Mouse (Mus musculus) intestine, embryonic 14.5 days (tissue): ENCODE results near the gene Creb5. TPM values are rescaled to one million over a fixed set of nuclear protein-coding genes. Genes with fewer than 3 reads are reported as not detected.
A peak's percentile ranks its signal among the peaks of the same experiment; 100 is the strongest.

ENCODE experiments used
- ATAC-seq: fragments of 200-750 bp; cut with Nextera tagmentation; replicated peaks from 2 replicates; pipeline ENCODE4 v1.8.0; 2017; ENCODE audit warnings: low read depth, moderate number of reproducible peaks, moderate TSS enrichment, moderate library complexity; ENCODE audit not compliant: low FRiP score, low TSS enrichment
- DNase-seq: peaks from one replicate; pipeline ENCODE4 v3.0.0-alpha.2; 2018; ENCODE audit warnings: low spot score
- H3K27ac ChIP-seq: fragments of 300-500 bp; sonication (generic); 2 replicates; pipeline ENCODE4 v1.5.1; 2014; ENCODE audit warnings: low read depth, mild to moderate bottlenecking, control low read depth
- H3K27me3 ChIP-seq: fragments of 300-500 bp; sonication (generic); replicated peaks from 2 replicates; pipeline ENCODE4 v1.6.1; 2014; ENCODE audit warnings: low read length, control low read depth; ENCODE audit not compliant: control insufficient read depth, insufficient read depth
- H3K36me3 ChIP-seq: fragments of 300-500 bp; sonication (generic); 2 replicates; pipeline ENCODE4 v1.6.1; 2014; ENCODE audit warnings: low read length, control low read depth; ENCODE audit not compliant: control insufficient read depth, insufficient read depth
- H3K4me1 ChIP-seq: fragments of 300-500 bp; sonication (generic); replicated peaks from 2 replicates; pipeline ENCODE4 v1.6.1; 2014; ENCODE audit warnings: low read length, control low read depth, mixed read lengths; ENCODE audit not compliant: control insufficient read depth, insufficient read depth
- H3K4me2 ChIP-seq: fragments of 300-500 bp; sonication (generic); 2 replicates; pipeline ENCODE4 v1.6.1; 2014; ENCODE audit warnings: low read length
- H3K4me3 ChIP-seq: fragments of 300-500 bp; sonication (generic); 2 replicates; pipeline ENCODE4 v1.5.1; 2014; ENCODE audit warnings: low read depth, low read length, control low read depth, mixed read lengths
- H3K9ac ChIP-seq: fragments of 300-500 bp; sonication (generic); 2 replicates; pipeline ENCODE4 v1.6.1; 2014; ENCODE audit warnings: mild to moderate bottlenecking, low read length
- H3K9me3 ChIP-seq: fragments of 300-500 bp; sonication (generic); 2 replicates; pipeline ENCODE4 v1.6.1; 2016; ENCODE audit warnings: low read length, control low read depth; ENCODE audit not compliant: control insufficient read depth
- WGBS: fragments of 180-500 bp; shearing (Covaris S2); extraction: QIAGEN DNeasy Blood & Tissue Kit; methylation state at CpG from one replicate; pipeline ENCODE4 v1.1.7; 2014; 5-methylcytosine and 5-hydroxymethylcytosine counted together
- polyA plus RNA-seq: library from polyadenylated mRNA; unstranded; fragments of >200 nt; fragmentation: Nextera tagmentation; extraction: Ambion mirVana; gene quantifications from 2 replicates; pipeline ENCODE4 v1.2.1, GENCODE M21; 2014

Creb5 gene
- polyA plus RNA-seq, 1 experiment from 2014 or later = 5.3 TPM

DNA sequence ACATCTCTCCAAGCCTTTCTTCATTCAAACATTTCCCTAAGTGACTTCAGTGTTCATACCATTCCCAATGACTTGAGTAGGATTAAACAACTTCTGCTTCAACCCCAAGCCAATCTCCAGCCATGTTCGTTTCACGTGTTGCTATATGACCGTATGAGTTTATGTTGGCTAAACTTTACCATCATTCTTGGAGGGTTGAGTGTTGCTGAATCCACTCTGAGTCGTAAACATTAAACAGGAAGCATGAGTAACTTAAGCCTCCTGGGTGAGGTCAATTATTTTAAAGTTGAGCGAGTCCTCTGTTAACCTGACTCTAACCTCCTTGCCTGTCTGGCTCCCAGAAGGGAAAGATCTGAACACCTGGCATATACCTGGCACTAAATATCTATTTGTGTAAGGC is 334.2 kb downstream of the Creb5 start:
- Histone ChIP-seq H3K27me3 (no peaks in the 10 kb centered on the region), H3K4me3 (no peak overlapping the region), H3K27ac (no peak overlapping the region), H3K4me2 (no peak overlapping the region), H3K9me3 (no peaks in the 10 kb centered on the region), H3K36me3 (no peaks in the 10 kb centered on the region), H3K9ac (no peak overlapping the region), H3K4me1 (no peaks in the 10 kb centered on the region)
- 54% methylated on average over 5 of the region's 5 CpGs for WGBS
- DNase-seq = no peak
- ATAC-seq = no peak

DNA sequence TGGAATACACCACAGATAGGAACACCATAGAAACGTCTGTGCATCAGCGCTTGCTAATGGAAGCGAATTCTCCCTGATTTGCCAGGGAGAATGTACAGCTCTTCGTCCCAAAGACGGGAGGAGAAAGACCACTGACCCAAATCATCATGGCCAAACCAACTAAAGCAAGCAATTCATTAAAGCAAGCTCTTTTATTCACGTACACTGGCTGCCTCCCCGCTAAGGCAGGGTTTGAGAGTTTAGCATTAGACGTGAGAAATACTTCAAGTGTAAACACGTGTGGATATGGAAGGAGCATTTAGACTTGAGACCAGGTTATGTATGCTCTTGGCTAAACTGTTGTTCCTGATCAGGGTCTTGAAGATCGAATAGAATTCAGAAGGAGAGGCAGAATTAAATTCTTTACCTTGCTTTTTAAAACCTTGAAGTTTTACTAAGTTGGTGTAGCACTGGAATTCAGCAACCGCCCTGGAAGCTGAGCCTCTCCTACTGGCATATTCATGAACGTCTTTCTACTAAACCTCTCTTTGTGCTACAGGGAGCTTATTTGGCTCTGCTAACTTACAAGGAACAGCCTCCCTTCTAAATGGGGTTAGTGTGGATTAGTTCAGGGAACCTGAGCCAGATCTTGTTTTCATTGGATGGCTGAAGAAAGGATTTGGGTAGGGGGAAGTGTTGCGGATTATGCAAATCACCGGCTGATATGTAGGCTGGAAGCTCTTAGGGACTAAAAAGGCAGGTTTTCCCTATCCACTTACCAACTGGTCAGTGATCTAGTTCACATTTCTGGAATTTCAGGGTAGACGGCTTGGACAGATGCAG is 337.6 kb downstream of the Creb5 start:
- DNase-seq (no peak), ATAC-seq (no peak)
- H3K9ac ChIP-seq = no peak overlapping the region
- H3K36me3 ChIP-seq = no peaks in the 10 kb centered on the region
- H3K4me2 ChIP-seq = no peak overlapping the region
- H3K27ac ChIP-seq = no peak overlapping the region
- no peaks in the 10 kb centered on the region for H3K9me3 ChIP-seq
- H3K4me1 ChIP-seq = no peaks in the 10 kb centered on the region
- WGBS = 63% methylated on average over 15 of the region's 15 CpGs
- no peak overlapping the region for H3K4me3 ChIP-seq
- no peaks in the 10 kb centered on the region for H3K27me3 ChIP-seq

DNA sequence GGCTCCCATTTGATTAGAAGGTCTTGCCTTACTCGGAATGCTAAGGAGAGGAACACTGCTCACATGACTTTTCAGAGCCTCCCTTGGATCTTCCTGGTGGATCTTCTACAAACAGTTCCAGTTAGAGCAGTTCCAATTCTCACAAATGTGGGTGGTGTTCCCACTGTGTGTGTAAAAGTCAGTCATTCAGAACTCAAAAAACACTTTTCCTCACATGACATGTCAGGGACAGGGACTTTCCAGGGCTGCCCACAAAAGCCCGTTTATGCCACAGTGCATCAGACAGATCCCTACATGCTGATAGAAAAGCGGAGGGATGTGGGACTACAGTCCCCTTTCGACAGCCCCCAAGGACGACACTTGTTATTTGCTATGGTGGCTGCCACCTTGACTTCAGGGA is 339.0 kb downstream of the Creb5 start:
- no peak overlapping the region for H3K4me3 ChIP-seq
- WGBS = 87% methylated on average over 5 of the region's 5 CpGs
- ATAC-seq (no peak), DNase-seq (no peak)
- no peaks in the 10 kb centered on the region for H3K27me3 ChIP-seq
- no peaks in the 10 kb centered on the region for H3K36me3 ChIP-seq
- H3K4me1 ChIP-seq = no peaks in the 10 kb centered on the region
- H3K9ac ChIP-seq = no peak overlapping the region
- H3K9me3 ChIP-seq = no peaks in the 10 kb centered on the region
- H3K4me2 ChIP-seq = no peak overlapping the region
- H3K27ac ChIP-seq = no peak overlapping the region

DNA sequence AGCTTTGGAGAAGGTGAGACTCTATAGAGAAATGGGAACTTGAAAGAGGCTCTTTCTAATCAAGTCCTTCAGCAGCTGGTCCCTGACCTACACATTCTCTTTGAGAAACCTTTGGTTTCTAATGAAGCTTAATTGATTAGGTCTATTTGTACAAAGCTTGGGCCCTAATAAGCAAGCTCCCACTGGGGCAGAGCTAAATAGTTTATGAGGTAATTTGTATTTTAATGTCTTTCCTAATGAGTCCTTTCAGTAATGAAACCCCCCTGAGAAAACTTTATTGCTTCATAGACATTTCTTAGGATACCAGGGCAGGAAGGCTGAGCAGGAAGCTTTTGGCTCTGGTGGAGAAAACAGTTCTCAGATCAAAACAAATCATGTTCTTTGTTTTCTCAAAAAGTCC is 341.6 kb downstream of the Creb5 start:
- Histone ChIP-seq H3K27ac (no peak overlapping the region), H3K9me3 (no peaks in the 10 kb centered on the region), H3K4me2 (no peak overlapping the region), H3K36me3 (no peaks in the 10 kb centered on the region), H3K4me3 (no peak overlapping the region), H3K27me3 (no peaks in the 10 kb centered on the region), H3K4me1 (no peaks in the 10 kb centered on the region), H3K9ac (no peak overlapping the region)
- DNase-seq (no peak), ATAC-seq (no peak)

DNA sequence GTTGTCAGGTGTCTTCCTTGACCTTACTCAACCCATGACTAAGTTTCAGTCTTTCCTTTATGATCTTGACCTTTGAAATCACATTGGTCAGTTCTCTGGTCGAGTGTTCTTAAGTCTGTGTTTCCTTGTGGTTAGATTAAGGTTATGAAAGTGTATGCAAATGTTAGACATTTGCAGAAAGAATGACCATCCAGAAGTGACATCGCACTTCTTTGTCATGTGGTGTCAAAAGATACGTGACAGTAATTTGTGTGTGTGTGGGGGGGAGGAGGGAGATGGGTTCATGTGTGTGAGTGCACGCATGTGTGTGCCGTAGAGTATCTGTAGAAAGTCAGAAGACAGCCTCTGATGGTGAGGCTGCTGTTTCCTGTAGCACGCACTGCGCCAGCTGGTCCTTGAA is 348.4 kb downstream of the Creb5 start:
- Histone ChIP-seq H3K27ac (no peak overlapping the region), H3K4me3 (no peak overlapping the region), H3K4me1 (no peaks in the 10 kb centered on the region), H3K27me3 (no peaks in the 10 kb centered on the region), H3K9ac (no peak overlapping the region), H3K36me3 (no peaks in the 10 kb centered on the region), H3K9me3 (no peaks in the 10 kb centered on the region), H3K4me2 (no peak overlapping the region)
- no peak for ATAC-seq
- DNase-seq = peak; percentile 3
- 89% methylated on average over 7 of the region's 7 CpGs for WGBS

DNA sequence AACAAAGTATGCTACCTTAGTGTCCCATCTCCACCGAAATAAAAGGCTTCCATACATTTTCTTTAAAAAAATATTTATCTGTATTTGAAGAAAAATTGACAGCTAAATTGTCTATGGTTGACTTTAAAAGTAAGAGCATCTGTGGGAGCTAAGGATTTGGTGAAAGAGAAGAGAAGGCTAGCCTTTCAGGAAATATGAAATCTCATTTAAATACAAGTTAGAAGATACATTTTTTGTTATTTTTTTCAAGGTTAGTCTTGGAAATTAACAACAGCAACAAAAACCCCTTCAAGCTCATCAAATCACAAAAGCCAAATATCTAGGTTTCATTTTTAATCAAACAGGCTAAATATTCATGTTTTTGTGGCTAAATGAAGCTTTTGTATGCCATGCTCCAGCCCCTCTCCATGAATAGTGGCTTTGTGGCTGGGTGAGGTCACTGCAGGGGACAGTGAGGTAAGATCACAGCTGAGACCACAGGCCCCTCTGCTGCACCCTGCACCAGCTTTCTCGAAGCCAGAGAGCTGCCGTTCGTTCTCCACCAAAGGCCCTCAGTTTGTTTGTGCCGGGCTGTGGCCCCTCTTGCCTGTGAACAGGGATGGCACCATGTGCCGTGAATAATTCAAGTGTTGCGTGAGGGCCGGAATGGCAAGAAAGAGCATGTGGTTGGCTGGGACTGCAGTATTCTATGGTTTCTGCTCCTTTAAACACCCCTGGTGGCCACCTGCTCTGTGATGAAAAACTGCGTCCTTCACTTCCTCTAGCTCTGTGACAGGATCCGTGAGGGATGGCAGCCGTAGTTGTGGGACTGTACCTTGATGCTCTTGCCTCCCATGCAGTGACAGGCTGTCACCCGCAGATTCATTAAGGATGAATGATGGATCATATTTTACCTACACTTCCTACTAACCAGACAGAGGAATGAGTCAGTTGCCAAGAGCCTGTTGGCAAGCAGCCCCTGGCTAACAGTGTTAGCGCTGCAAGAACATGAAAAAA is 350.6 kb downstream of the Creb5 start:
- H3K4me1 ChIP-seq = no peaks in the 10 kb centered on the region
- no peak overlapping the region for H3K4me3 ChIP-seq
- H3K27me3 ChIP-seq = no peaks in the 10 kb centered on the region
- H3K36me3 ChIP-seq = no peaks in the 10 kb centered on the region
- no peak overlapping the region for H3K4me2 ChIP-seq
- 68% methylated on average over 13 of the region's 13 CpGs for WGBS
- no peak overlapping the region for H3K9ac ChIP-seq
- no peaks in the 10 kb centered on the region for H3K9me3 ChIP-seq
- no peak for DNase-seq
- no peak for ATAC-seq
- H3K27ac ChIP-seq = no peak overlapping the region

DNA sequence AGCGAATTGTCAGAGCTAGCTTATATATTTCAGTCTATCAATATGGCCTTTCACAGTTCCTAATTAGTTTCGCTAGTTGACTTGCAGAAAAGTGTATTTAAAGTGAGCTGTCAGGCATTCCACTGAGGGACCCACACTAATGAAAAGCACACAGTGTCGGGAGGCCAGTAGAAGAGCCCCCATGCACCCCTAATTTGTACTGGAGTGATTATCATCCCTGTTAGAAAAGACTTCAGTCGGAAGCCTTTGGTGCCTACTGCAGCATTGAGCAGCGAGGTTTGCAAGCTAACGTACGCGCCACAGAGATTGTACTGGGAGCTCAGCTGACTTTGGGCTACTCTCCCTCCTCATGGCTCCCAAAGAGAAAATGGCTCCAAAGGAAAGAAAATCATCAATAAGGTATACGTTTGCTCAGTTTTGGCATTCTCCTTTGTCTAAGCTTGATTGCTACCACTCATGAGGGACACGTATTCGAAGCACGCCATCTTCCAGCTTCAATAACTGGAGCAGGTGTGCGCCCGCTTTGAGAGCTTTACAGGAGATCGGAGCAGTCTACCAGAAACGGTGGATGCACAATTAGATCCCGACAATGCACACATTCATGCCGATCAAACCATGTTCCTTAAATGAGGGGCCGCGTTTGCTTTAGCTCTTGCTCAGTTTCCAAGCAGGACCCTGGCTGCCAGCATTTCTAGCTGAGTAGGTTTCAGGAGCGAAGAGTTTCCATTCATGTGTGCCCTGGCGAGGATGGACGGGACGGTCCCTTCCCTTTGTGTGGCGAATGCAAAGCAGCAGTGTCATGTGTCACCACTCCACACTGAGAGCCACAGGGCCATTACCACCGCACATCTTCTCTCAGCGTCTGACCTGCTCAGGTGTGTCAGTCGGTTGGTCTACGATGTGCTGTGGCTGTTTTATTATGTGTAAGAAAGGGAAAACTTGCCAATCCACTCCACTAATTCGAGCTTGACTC is 354.8 kb downstream of the Creb5 start:
- ATAC-seq (no peak), DNase-seq (no peak)
- Histone ChIP-seq H3K9me3 (no peaks in the 10 kb centered on the region), H3K9ac (no peak overlapping the region), H3K4me1 (no peaks in the 10 kb centered on the region), H3K4me3 (no peak overlapping the region), H3K36me3 (no peaks in the 10 kb centered on the region), H3K27me3 (no peaks in the 10 kb centered on the region), H3K4me2 (no peak overlapping the region), H3K27ac (no peak overlapping the region)
- 92% methylated on average over 30 of the region's 30 CpGs for WGBS

DNA sequence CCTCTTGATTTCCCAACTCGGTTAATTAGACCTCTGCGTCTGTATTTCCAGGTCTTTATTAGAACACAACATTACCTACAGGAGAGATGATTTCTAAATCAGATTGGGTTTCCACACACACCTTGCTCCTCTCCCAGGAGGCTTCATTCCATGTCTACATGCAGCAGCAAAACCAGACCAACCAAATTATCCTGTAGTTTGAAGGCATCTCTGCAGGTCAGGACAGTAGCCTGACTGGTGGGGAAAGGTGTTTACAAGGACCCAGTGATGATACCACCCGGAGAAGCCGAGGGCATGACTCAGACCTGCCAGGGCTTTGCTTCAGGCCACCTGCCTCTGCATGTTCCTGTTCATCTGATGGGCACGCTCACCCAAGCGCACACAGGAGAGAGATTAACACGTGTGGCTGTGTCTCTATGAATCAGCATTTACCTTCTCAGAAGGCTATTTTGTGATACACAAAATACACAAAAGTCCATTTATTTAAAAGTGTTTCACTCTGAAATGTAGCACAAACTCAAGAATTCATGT is 355.8 kb downstream of the Creb5 start:
- no peaks in the 10 kb centered on the region for H3K9me3 ChIP-seq
- no peaks in the 10 kb centered on the region for H3K4me1 ChIP-seq
- H3K27me3 ChIP-seq = no peaks in the 10 kb centered on the region
- H3K4me3 ChIP-seq = no peak overlapping the region
- ATAC-seq (no peak), DNase-seq (no peak)
- H3K9ac ChIP-seq = no peak overlapping the region
- H3K4me2 ChIP-seq = no peak overlapping the region
- no peaks in the 10 kb centered on the region for H3K36me3 ChIP-seq
- H3K27ac ChIP-seq = no peak overlapping the region
- 86% methylated on average over 7 of the region's 7 CpGs for WGBS
